Mouse (Mus musculus) lung, postnatal 4 days (tissue): Measurements from ENCODE around the gene Tspan13.

Experiments used
- DNase-seq, 2 experiments: peaks; one replicate each; pipeline ENCODE4 v3.0.0; 2021

Tspan13 gene

GRCm38 (mm10) chr12:36042348-36042778 lies at the start of gene Tspan13:
Gene Tspan13, minus strand, starts transcription at chr12:36042500.
- peak; percentile 90 to 93 for DNase-seq

- no peak for DNase-seq
Observed at GRCm38 (mm10) chr12:36091964-36092363, 49.7 kb upstream of the Tspan13 start.

- peak; percentile 23 to 30 for DNase-seq
Observed at GRCm38 (mm10) chr12:36089221-36089620, 46.9 kb upstream of the Tspan13 start.

- no peak for DNase-seq
Observed at GRCm38 (mm10) chr12:36088804-36089203, 46.5 kb upstream of the Tspan13 start.

- no peak for DNase-seq
Observed at GRCm38 (mm10) chr12:36085380-36085779, 43.1 kb upstream of the Tspan13 start.

- DNase-seq, result no peak
Observed at GRCm38 (mm10) chr12:36078101-36078899, 36.0 kb upstream of the Tspan13 start.

GRCm38 (mm10) chr12:36072860-36073259 lies 30.6 kb upstream of the Tspan13 start:
- DNase-seq, result no peak

- DNase-seq, result no peak
Observed at GRCm38 (mm10) chr12:36070231-36070630, 27.9 kb upstream of the Tspan13 start.

GRCm38 (mm10) chr12:36067538-36067937 lies 25.2 kb upstream of the Tspan13 start:
- no peak for DNase-seq

GRCm38 (mm10) chr12:36065911-36066310 lies 23.6 kb upstream of the Tspan13 start:
- no peak for DNase-seq

GRCm38 (mm10) chr12:36057699-36058098 lies 15.4 kb upstream of the Tspan13 start:
- no peak for DNase-seq

GRCm38 (mm10) chr12:36050276-36050675 lies 8.0 kb upstream of the Tspan13 start:
- DNase-seq, result no peak

- no peak for DNase-seq
Observed at GRCm38 (mm10) chr12:36047593-36047992, 5.3 kb upstream of the Tspan13 start.

- DNase-seq, result no peak
Observed at GRCm38 (mm10) chr12:36046196-36046595, 3.9 kb upstream of the Tspan13 start.

GRCm38 (mm10) chr12:36044691-36045090 lies 2.4 kb upstream of the Tspan13 start:
- no peak for DNase-seq

- DNase-seq, result peak; percentile 73 to 80
Observed at GRCm38 (mm10) chr12:36041703-36042347, 475 bp downstream of the Tspan13 start.

- DNase-seq, result no peak
Observed at GRCm38 (mm10) chr12:36041281-36041589, 1.1 kb downstream of the Tspan13 start.

- DNase-seq, result peak in 1 of 2 experiments; percentile 27
Observed at GRCm38 (mm10) chr12:36040571-36041280, 1.6 kb downstream of the Tspan13 start.

- peak; percentile 23 to 27 for DNase-seq
Observed at GRCm38 (mm10) chr12:36039541-36040084, 2.7 kb downstream of the Tspan13 start.

GRCm38 (mm10) chr12:36036776-36037175 lies 5.5 kb downstream of the Tspan13 start:
- DNase-seq, result peak in 1 of 2 experiments; percentile 14

GRCm38 (mm10) chr12:36036121-36036520 lies 6.2 kb downstream of the Tspan13 start:
- DNase-seq, result no peak

GRCm38 (mm10) chr12:36035501-36035900 lies 6.8 kb downstream of the Tspan13 start:
- DNase-seq, result no peak

- no peak for DNase-seq
Observed at GRCm38 (mm10) chr12:36032419-36032818, 9.9 kb downstream of the Tspan13 start.
